Mouse (Mus musculus) layer of hippocampus, postnatal 25 days (tissue): ENCODE data around the gene Snx9. TPM values are rescaled to one million over a fixed set of nuclear protein-coding genes. Genes with fewer than 3 reads are reported as not detected.

Experiments
- DNase-seq, 2 experiments: peaks; one replicate each; pipeline ENCODE4 v3.0.0; 2022; ENCODE audit warnings: mixed read lengths in 2 of 2, low spot score in 1 of 2; ENCODE audit errors: extremely low spot score in 1 of 2
- total RNA-seq, 2 experiments: library from RNA; stranded (reverse); gene quantifications; 2 replicates each; pipeline ENCODE4 v1.2.3; 2021

Snx9 gene
- total RNA-seq, 2 experiments from 2014 or later, result 11.9 to 12.4 TPM

GRCm38 (mm10) chr17:5912797-5913196, 71.7 kb downstream of the Snx9 start:
- no peak for DNase-seq

- no peak for DNase-seq
Observed at GRCm38 (mm10) chr17:5914217-5914616, 73.1 kb downstream of the Snx9 start.

DNA sequence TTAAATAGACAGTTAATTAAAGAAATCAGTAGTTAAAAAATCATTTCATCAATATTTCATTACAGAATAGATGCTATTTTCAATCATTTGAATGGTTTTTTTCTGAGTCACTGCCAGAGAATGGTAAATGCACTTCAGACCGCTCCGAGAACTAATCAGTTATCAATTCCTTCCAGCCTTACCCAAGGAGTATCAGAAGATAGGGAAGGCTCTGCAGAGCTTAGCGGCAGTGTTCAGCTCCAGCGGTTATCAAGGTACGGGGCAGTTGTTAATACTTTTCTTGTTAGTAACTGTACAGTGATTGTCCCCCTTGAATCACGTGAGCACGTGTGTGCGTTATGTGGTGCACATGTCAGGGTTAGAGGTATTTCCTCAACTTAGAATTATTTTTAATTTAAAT, 80.8 kb downstream of the Snx9 start:
- DNase-seq, result no peak

- DNase-seq, result peak; percentile 39 to 57
Observed at GRCm38 (mm10) chr17:5923281-5923680, 82.2 kb downstream of the Snx9 start.

- DNase-seq, result no peak
Observed at GRCm38 (mm10) chr17:5924238-5924637, 83.1 kb downstream of the Snx9 start.

- no peak for DNase-seq
Observed at GRCm38 (mm10) chr17:5926710-5927109, 85.6 kb downstream of the Snx9 start.

DNA sequence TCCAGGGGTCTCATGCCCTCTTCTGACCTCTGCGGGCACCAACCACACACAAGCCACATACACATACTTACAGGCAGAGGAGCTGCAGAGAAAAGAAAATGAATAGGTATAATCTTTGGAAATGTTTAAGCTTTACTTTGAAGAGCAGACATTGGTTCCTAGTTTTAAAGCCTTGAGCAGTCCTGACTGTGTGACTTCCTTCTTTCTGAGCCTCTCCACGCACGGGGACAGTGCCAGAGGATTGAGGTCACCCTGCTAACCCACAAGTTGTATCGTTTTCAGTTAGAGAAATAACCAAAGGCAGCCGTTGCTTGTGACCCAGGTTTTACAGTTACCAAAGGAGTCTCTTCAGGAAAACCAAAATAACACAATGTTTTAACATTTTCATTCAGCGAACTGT, 87.9 kb downstream of the Snx9 start:
- DNase-seq, result no peak

DNA sequence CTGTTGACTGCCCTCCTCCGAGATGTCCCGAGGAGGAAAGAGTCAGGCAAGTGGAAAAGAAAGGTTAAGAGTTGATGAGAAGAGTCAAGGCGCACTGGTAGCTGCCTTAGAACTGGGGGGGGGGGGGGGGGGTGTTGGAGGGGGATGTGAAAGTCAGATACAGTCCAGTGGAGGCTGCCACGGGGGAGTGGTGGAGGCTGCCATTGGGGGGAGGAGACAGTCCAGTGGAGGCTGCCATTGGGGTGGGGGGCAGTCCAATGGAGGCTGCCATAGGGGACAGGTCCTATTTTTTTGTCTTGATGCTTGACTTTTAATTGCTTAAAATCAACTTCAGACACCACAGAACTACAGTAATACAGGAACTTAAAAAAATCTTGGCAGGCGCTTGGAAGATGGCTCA, 91.0 kb downstream of the Snx9 start:
- no peak for DNase-seq

DNA sequence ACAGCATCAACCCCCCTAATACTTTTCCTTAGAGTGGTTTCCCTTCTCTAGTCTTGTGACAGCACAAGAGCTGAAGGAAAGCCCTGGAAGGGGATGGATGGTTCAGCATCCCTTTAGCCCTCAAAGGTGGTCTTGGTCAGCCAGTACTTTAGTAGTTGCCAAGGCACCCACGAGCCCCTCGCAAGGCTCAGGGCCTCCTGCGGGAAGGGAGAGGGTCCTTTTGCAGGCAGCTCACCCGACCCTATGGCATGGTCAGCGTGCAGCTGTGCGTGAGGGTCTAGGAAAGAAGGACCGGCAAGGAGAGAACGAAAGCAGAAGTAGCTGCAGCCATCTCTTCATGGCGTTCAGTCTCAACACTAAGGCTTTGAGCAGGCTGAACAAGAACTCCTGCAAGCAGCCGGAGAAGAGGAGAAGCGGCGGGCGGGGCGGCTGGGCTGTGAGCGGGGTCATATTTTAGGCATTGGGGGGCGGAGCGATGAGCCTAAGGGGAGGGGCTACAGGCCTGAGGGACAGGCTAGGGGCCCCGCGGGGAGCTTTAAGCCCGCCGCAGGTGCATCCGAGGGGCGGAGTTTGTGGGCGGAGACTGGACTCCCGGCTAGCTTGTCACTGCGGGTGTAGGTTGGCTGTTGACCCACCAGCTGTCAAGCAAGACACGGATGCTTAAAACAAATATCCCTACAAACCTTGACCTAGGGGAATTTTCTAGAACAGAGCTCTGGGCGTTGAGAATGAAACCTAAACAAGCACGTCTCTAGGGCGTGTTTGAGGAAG, 93.6 kb downstream of the Snx9 start:
- DNase-seq, result no peak

- no peak for DNase-seq
Observed at GRCm38 (mm10) chr17:5935680-5936079, 94.6 kb downstream of the Snx9 start.

- no peak for DNase-seq
Observed at GRCm38 (mm10) chr17:5936276-5936675, 95.1 kb downstream of the Snx9 start.

DNA sequence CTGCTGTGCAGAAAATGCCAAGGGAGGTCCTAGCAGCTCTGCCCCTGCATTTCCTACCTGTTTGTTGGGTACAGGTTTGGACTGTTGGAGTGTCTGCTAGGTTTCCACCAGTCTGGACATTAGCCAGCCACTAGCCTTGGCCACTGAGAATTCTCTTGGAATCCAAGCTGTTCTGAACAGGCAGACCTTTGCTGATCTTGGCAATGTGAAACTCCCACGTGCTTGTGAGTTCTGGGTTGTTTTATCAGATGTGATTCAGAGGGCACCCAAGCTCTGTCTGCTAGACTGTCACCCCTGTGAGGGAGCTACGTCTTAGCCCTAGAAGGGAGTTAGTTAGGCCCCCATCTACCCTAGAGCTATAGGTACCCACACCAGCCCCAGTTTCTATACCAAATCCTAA, 96.3 kb downstream of the Snx9 start:
- no peak for DNase-seq

- no peak for DNase-seq
Observed at GRCm38 (mm10) chr17:5939871-5940270, 98.7 kb downstream of the Snx9 start.

GRCm38 (mm10) chr17:5940792-5941191, 99.7 kb downstream of the Snx9 start:
- DNase-seq, result peak; percentile 62 to 67

GRCm38 (mm10) chr17:5941230-5942043, 100.3 kb downstream of the Snx9 start, which contains the start of gene Synj2:
Gene Synj2 (plus strand): TSS chr17:5941280.
- DNase-seq, result no peak

- DNase-seq, result no peak
Observed at GRCm38 (mm10) chr17:5942156-5942555, 101.0 kb downstream of the Snx9 start.

GRCm38 (mm10) chr17:5943053-5943452, 101.9 kb downstream of the Snx9 start:
- DNase-seq, result no peak

DNA sequence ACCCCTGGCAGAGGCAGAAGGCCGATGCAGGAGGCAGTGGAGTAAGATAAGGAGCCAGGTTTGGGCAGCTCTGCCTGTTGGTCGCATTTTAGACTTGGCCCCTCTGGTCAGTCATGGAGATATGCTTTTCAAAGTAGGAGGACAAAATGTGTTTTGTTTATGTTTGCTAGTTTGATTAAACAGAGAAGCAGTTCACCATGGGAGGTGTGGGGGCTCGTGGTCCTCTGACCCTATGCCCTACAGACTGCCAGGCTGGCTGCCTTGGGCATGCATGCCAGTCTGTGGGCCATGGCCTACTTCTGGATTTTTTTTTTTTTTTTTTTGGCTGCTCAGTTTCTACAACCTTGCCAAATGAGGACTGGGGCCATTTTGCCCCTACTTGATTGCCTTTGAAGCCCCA, 105.9 kb downstream of the Snx9 start:
- DNase-seq, result no peak

GRCm38 (mm10) chr17:5952455-5952854, 111.3 kb downstream of the Snx9 start:
- no peak for DNase-seq

DNA sequence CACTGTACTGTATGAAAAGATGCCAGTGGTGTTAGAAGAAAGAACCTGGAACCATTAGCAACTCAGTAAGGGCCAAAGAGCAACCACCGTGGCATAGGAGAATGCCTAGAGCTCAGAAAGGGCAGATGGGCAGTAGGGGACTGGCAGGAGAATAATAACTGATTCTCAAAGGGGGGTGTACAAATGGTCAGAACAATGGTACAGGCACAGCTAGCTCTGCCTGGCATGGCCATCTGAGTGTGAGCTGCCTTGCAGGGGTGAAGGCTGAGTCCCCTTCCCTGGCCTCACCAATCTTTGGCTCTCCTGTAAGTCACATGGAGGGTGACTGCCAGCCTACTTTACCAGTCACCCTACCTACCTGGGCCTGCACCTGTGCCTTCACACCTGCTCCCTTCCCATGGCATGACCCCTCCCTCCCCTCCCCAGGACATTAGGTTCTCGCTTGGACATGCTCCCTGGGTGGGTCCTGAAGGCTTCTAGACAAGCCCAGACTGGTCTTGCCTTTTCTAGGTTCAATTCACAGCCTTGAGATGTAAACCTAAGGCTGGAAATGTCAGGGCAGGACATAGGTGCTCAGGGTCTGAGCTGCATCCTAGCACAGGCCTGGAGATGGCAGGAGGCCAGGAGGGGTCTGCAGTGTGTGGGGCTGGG, 115.3 kb downstream of the Snx9 start:
- DNase-seq, result no peak

GRCm38 (mm10) chr17:5957097-5957496, 116.0 kb downstream of the Snx9 start:
- no peak for DNase-seq
